Mouse (Mus musculus) hindbrain, embryonic 13.5 days (tissue): Measurements from ENCODE around the gene Fxyd1. TPM values are rescaled to one million over a fixed set of nuclear protein-coding genes. Genes with fewer than 3 reads are reported as not detected.

Experiments
- ATAC-seq: fragments of 200-750 bp; cut with Nextera tagmentation; 2 replicates; pipeline ENCODE4 v1.8.0; 2017; ENCODE audit warnings: moderate TSS enrichment; ENCODE audit not compliant: low FRiP score
- H3K27ac ChIP-seq: fragments of 300-500 bp; sonication (generic); 2 replicates; pipeline ENCODE4 v1.5.1; 2015; ENCODE audit warnings: inconsistent platforms, mild to moderate bottlenecking, moderate library complexity
- H3K27me3 ChIP-seq: fragments of 300-500 bp; sonication (generic); 2 replicates; pipeline ENCODE4 v1.6.1; 2015; ENCODE audit warnings: mild to moderate bottlenecking, inconsistent platforms
- H3K36me3 ChIP-seq: fragments of 300-500 bp; sonication (generic); 2 replicates; pipeline ENCODE4 v1.6.1; 2015; ENCODE audit warnings: mild to moderate bottlenecking, inconsistent platforms
- H3K4me1 ChIP-seq: fragments of 300-500 bp; sonication (generic); replicated peaks from 2 replicates; pipeline ENCODE4 v1.6.1; 2015; ENCODE audit warnings: inconsistent platforms
- H3K4me2 ChIP-seq: fragments of 300-500 bp; sonication (generic); 2 replicates; pipeline ENCODE4 v1.6.1; 2015; ENCODE audit warnings: inconsistent platforms, mild to moderate bottlenecking, moderate library complexity
- H3K4me3 ChIP-seq: fragments of 300-500 bp; sonication (generic); 2 replicates; pipeline ENCODE4 v1.5.1; 2015; ENCODE audit warnings: mild to moderate bottlenecking, inconsistent platforms
- H3K9ac ChIP-seq: fragments of 300-500 bp; sonication (generic); 2 replicates; pipeline ENCODE4 v1.6.1; 2015; ENCODE audit warnings: mild to moderate bottlenecking, inconsistent platforms
- H3K9me3 ChIP-seq: fragments of 300-500 bp; sonication (generic); 2 replicates; pipeline ENCODE4 v1.6.1; 2016; ENCODE audit warnings: inconsistent platforms
- WGBS: fragments of 180-500 bp; shearing (Covaris S2); methylation state at CpG from one replicate; pipeline ENCODE4 v1.1.7; 2015; 5-methylcytosine and 5-hydroxymethylcytosine counted together
- polyA plus RNA-seq: library from polyadenylated mRNA; unstranded; fragments of >200 nt; fragmentation: Nextera tagmentation; extraction: Ambion mirVana; gene quantifications from 2 replicates; pipeline ENCODE4 v1.2.1, GENCODE M21; 2015

Fxyd1 gene
- polyA plus RNA-seq, 1 experiment from 2014 or later = 30.6 TPM

- no peaks in the 10 kb centered on the region for H3K27me3 ChIP-seq
- ATAC-seq = no peak
- peaks cover 22% of the 10 kb centered on the region for H3K4me1 ChIP-seq
- no peaks in the 10 kb centered on the region for H3K9me3 ChIP-seq
- no peak overlapping the region for H3K9ac ChIP-seq
- no peak overlapping the region for H3K4me2 ChIP-seq
- no peak overlapping the region for H3K27ac ChIP-seq
- H3K4me3 ChIP-seq = no peak overlapping the region
- no peaks in the 10 kb centered on the region for H3K36me3 ChIP-seq
- 71% methylated on average over 2 of the region's 2 CpGs for WGBS
Measured at GRCm38 (mm10) chr7:31087262-31087661, 30.3 kb upstream of the Fxyd1 start.

GRCm38 (mm10) chr7:31086175-31086755 is 29.3 kb upstream of the Fxyd1 start:
- no peak overlapping the region for H3K4me2 ChIP-seq
- H3K9ac ChIP-seq = no peak overlapping the region
- 92% methylated on average over 9 of the region's 9 CpGs for WGBS
- no peak overlapping the region for H3K27ac ChIP-seq
- ATAC-seq = no peak
- no peak overlapping the region for H3K4me3 ChIP-seq
- H3K27me3 ChIP-seq = no peaks in the 10 kb centered on the region
- no peaks in the 10 kb centered on the region for H3K36me3 ChIP-seq
- peaks cover 22% of the 10 kb centered on the region for H3K4me1 ChIP-seq
- H3K9me3 ChIP-seq = no peaks in the 10 kb centered on the region

- H3K36me3 ChIP-seq = no peaks in the 10 kb centered on the region
- H3K4me2 ChIP-seq = no peak overlapping the region
- no peak overlapping the region for H3K4me3 ChIP-seq
- ATAC-seq = no peak
- H3K27ac ChIP-seq = no peak overlapping the region; the same call in 1 of the 2 replicates
- H3K27me3 ChIP-seq = no peaks in the 10 kb centered on the region
- H3K4me1 ChIP-seq = peaks cover 22% of the 10 kb centered on the region
- H3K9ac ChIP-seq = no peak overlapping the region
- WGBS = 12% methylated on average over 3 of the region's 3 CpGs
- H3K9me3 ChIP-seq = no peaks in the 10 kb centered on the region; the same call in 1 of the 2 replicates
Measured at GRCm38 (mm10) chr7:31085171-31085570, 28.2 kb upstream of the Fxyd1 start.

GRCm38 (mm10) chr7:31084140-31084539 is 27.1 kb upstream of the Fxyd1 start:
- peaks cover 22% of the 10 kb centered on the region for H3K4me1 ChIP-seq
- no peaks in the 10 kb centered on the region; the same call in 1 of the 2 replicates for H3K9me3 ChIP-seq
- H3K27ac ChIP-seq = peak overlapping the region; percentile 55
- H3K4me2 ChIP-seq = no peak overlapping the region
- no peaks in the 10 kb centered on the region for H3K36me3 ChIP-seq
- H3K27me3 ChIP-seq = no peaks in the 10 kb centered on the region
- H3K9ac ChIP-seq = no peak overlapping the region
- 57% methylated on average over 9 of the region's 9 CpGs for WGBS
- no peak for ATAC-seq
- no peak overlapping the region for H3K4me3 ChIP-seq

GRCm38 (mm10) chr7:31082831-31083588 is 26.0 kb upstream of the Fxyd1 start:
- Histone ChIP-seq H3K4me1 (peaks cover 22% of the 10 kb centered on the region), H3K27me3 (no peaks in the 10 kb centered on the region), H3K4me2 (no peak overlapping the region), H3K9me3 (no peaks in the 10 kb centered on the region; the same call in 1 of the 2 replicates), H3K9ac (no peak overlapping the region), H3K4me3 (no peak overlapping the region), H3K27ac (peak overlapping the region; percentile 48; the same call in 1 of the 2 replicates), H3K36me3 (no peaks in the 10 kb centered on the region)
- ATAC-seq = 0 out of 2 replicates have a peak, but pooled peaks have one; percentile 23
- 56% methylated on average over 14 of the region's 14 CpGs for WGBS

GRCm38 (mm10) chr7:31082106-31082505 is 25.1 kb upstream of the Fxyd1 start:
- peaks cover 22% of the 10 kb centered on the region for H3K4me1 ChIP-seq
- no peaks in the 10 kb centered on the region for H3K36me3 ChIP-seq
- no peaks in the 10 kb centered on the region for H3K27me3 ChIP-seq
- ATAC-seq = no peak
- H3K9me3 ChIP-seq = no peaks in the 10 kb centered on the region; the same call in 1 of the 2 replicates
- no peak overlapping the region for H3K4me2 ChIP-seq
- H3K27ac ChIP-seq = no peak overlapping the region
- H3K4me3 ChIP-seq = no peak overlapping the region
- H3K9ac ChIP-seq = no peak overlapping the region

- Histone ChIP-seq H3K9me3 (no peaks in the 10 kb centered on the region; the same call in 1 of the 2 replicates), H3K4me3 (no peak overlapping the region), H3K4me1 (peaks cover 22% of the 10 kb centered on the region), H3K36me3 (no peaks in the 10 kb centered on the region), H3K9ac (no peak overlapping the region), H3K4me2 (no peak overlapping the region), H3K27me3 (no peaks in the 10 kb centered on the region), H3K27ac (no peak overlapping the region)
- ATAC-seq = no peak
- 29% methylated on average over 1 of the region's 1 CpGs for WGBS
Measured at GRCm38 (mm10) chr7:31081106-31081505, 24.1 kb upstream of the Fxyd1 start.

GRCm38 (mm10) chr7:31080611-31081010 is 23.6 kb upstream of the Fxyd1 start:
- 46% methylated on average over 3 of the region's 3 CpGs for WGBS
- no peaks in the 10 kb centered on the region for H3K27me3 ChIP-seq
- H3K36me3 ChIP-seq = no peaks in the 10 kb centered on the region
- H3K4me1 ChIP-seq = peaks cover 22% of the 10 kb centered on the region
- H3K4me2 ChIP-seq = no peak overlapping the region
- H3K9me3 ChIP-seq = no peaks in the 10 kb centered on the region; the same call in 1 of the 2 replicates
- H3K4me3 ChIP-seq = no peak overlapping the region
- H3K27ac ChIP-seq = no peak overlapping the region
- ATAC-seq = no peak
- H3K9ac ChIP-seq = no peak overlapping the region

GRCm38 (mm10) chr7:31079670-31080069 is 22.7 kb upstream of the Fxyd1 start:
- H3K27me3 ChIP-seq = no peaks in the 10 kb centered on the region
- no peaks in the 10 kb centered on the region; the same call in 1 of the 2 replicates for H3K9me3 ChIP-seq
- whole genome bisulfite sequencing = 90% methylated on average over 8 of the region's 8 CpGs
- no peak for ATAC-seq
- no peaks in the 10 kb centered on the region for H3K36me3 ChIP-seq
- H3K27ac ChIP-seq = no peak overlapping the region
- H3K9ac ChIP-seq = no peak overlapping the region
- H3K4me2 ChIP-seq = no peak overlapping the region
- no peak overlapping the region for H3K4me3 ChIP-seq
- H3K4me1 ChIP-seq = peaks cover 17% of the 10 kb centered on the region

- no peak overlapping the region for H3K4me3 ChIP-seq
- H3K4me1 ChIP-seq = peaks cover 4% of the 10 kb centered on the region
- H3K36me3 ChIP-seq = no peaks in the 10 kb centered on the region
- ATAC-seq = peak; percentile 17; the same call in 1 of the 2 replicates
- 42% methylated on average over 5 of the region's 5 CpGs for WGBS
- no peak overlapping the region for H3K27ac ChIP-seq
- no peak overlapping the region for H3K4me2 ChIP-seq
- no peak overlapping the region for H3K9ac ChIP-seq
- H3K9me3 ChIP-seq = no peaks in the 10 kb centered on the region; the same call in 1 of the 2 replicates
- no peaks in the 10 kb centered on the region for H3K27me3 ChIP-seq
Measured at GRCm38 (mm10) chr7:31077885-31078445, 21.0 kb upstream of the Fxyd1 start.

GRCm38 (mm10) chr7:31077470-31077869 is 20.5 kb upstream of the Fxyd1 start:
- H3K27me3 ChIP-seq = no peaks in the 10 kb centered on the region
- WGBS = 50% methylated on average over 6 of the region's 6 CpGs
- no peaks in the 10 kb centered on the region for H3K4me1 ChIP-seq
- no peaks in the 10 kb centered on the region for H3K36me3 ChIP-seq
- no peak overlapping the region for H3K4me3 ChIP-seq
- ATAC-seq = 0 out of 2 replicates have a peak, but pooled peaks have one; percentile 6
- H3K4me2 ChIP-seq = no peak overlapping the region
- no peak overlapping the region for H3K27ac ChIP-seq
- H3K9ac ChIP-seq = no peak overlapping the region
- H3K9me3 ChIP-seq = no peaks in the 10 kb centered on the region; the same call in 1 of the 2 replicates

GRCm38 (mm10) chr7:31076492-31076891 is 19.5 kb upstream of the Fxyd1 start, which contains the start of gene Fxyd3:
Gene Fxyd3, minus strand, starts transcription at chr7:31076704.
- Histone ChIP-seq H3K4me1 (no peaks in the 10 kb centered on the region), H3K4me2 (no peak within 1 kb of the TSS), H3K27me3 (no peaks in the 10 kb centered on the region), H3K4me3 (no peak within 1 kb of the TSS), H3K36me3 (no peaks in the 10 kb centered on the region), H3K27ac (no peak within 1 kb of the TSS), H3K9me3 (no peaks in the 10 kb centered on the region; the same call in 1 of the 2 replicates), H3K9ac (no peak within 1 kb of the TSS)
- no peak for ATAC-seq
- 68% methylated on average over 5 of the region's 5 CpGs for WGBS
